Mouse (Mus musculus) adrenal gland, adult 2 months (tissue): ENCODE results near the gene Rnf115. TPM values are rescaled to one million over a fixed set of nuclear protein-coding genes. Genes with fewer than 3 reads are reported as not detected.
"Not testable (repeated sequence)": the region's sequence is repeated elsewhere in the genome, so short reads cannot be mapped to it uniquely, and the experiment has no call there.

Experiments used
- DNase-seq: peaks from one replicate; pipeline ENCODE4 v3.0.0; 2021
- long read RNA-seq: library from polyadenylated mRNA; stranded (forward); transcript quantifications from one replicate; pipeline ENCODE4 v2.0.0, GENCODE M21; 2021
- polyA plus RNA-seq: library from polyadenylated mRNA; depleted of rRNA; stranded (reverse); fragments of >200 nt; gene quantifications from 2 replicates; pipeline ENCODE4 v1.2.3, GENCODE M21; 2012; rRNA removed
- total RNA-seq, 2 experiments: library from RNA; stranded (reverse); gene quantifications; 2 replicates each; pipeline ENCODE4 v1.2.3; 2021

Rnf115 gene
- total RNA-seq (10 to 100 TPM; 39.4 to 46.5 TPM), polyA plus RNA-seq (9.9 and 12.5 TPM in 2 replicates)
- long read RNA-seq, transcript Rnf115-201 (9 exons, 2,209 nt), result major isoform, 26 of 31 reads
- long read RNA-seq, partial matches to known transcripts, result 0 of 31 reads
- long read RNA-seq, other reads (novel, unspliced or antisense), result 5 of 31 reads

DNA sequence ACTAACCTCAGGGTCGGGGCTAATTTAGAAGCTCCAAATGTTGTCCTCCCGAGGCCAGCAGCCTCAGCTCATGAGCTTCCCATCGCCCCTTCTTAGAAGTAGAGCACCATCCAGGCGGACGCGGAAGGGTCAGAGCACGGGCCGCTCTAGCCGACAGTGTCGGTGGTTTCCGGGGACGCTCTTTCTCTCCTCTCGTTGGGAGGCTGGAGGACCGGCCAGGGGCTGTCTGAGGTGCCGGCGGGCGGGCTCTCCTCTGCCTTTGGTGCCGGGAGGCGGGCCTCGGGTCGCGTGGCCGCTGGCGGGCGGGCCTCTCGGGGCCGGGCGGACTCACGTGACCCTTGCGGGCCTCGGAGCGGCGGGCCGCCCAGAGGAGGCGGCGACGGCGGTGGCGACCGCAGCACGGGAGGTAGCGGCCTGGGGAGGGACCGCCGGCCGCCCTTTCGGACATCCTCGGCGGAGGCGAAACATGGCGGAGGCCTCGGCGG is at the start of gene Rnf115, which contains the start of gene Polr3c:
TSS of gene Rnf115 (plus strand) at position 322 of the 485 bp plus-strand sequence.
TSS of gene Polr3c (minus strand) at position 286 of the 485 bp plus-strand sequence.
- DNase-seq, result peak; percentile 99

DNA sequence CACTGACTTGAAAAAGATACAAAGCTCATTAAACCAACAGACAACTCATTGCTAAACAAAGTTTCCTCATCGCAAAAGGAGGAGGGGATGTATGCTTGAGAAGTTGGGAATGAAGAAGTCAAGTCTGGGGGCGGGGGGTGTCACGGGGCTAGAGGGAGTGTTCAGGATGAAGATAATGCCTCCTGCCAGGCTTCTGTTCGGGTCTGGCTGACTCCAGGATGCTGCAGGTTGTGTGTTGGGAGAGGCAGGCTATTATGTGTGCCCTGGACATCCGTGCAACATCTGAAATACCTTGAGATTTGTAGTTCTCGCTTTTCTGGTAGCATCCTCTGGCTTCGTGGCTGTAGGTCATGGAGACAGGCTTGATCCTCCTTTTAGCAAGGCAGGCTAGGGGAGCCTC is 49.0 kb upstream of the Rnf115 start:
- no peak for DNase-seq

DNA sequence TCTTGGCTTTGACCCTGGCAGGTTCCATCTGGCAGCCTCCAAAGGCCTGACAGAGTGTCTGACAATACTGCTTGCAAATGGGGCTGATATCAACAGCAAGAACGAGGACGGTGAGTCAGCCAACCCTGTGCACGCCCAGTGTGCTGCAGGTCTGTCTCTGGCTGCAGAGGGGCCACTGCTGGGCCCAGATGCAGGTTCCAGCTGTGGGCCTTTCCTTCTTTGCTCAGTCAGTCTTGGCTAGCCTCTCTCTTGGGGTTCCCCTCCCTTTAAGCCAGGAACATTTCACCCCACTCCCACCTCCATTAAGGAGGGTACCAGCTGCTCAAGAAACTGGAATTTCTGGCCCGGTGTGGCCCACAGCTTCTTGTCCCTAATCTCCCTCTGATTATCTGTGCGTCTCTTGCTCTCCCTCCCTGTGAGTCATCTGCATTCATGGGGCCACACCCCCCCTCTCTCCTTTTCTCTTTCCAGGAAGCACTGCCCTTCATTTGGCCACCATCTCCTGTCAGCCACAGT is 48.2 kb upstream of the Rnf115 start:
- DNase-seq, result peak; percentile 87

DNA sequence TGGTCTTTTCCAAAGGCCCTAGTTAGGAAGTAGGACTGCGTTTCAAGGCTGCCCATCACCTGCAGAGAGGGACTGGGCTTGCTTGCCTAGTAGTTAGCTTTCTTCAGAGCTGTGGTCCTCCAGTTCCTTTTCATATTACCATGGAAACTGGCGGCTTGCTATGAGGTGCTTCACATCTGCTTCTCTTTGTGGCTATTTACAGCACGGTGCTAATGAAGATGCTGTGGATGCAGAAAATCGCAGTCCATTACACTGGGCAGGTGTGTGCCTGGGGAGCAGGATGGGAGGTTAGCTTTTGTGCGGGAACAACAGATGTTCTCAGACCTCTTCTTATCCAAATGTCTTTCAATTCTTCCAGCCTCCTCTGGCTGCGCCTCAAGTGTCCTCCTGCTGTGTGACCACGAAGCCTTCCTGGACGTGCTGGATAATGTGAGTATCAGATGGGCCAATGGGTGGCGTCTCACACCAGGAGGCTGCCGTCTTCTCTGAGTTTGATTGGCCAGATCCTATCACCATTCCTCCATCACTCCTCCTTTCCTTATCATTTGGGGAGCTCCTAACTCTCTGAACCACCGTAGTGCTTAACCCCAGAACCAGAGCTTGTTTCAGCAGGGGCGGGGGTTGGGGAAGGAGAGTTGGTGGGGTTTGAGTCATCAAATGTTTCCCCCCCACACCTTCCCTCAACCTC is 47.1 kb upstream of the Rnf115 start:
- DNase-seq, result no peak

DNA sequence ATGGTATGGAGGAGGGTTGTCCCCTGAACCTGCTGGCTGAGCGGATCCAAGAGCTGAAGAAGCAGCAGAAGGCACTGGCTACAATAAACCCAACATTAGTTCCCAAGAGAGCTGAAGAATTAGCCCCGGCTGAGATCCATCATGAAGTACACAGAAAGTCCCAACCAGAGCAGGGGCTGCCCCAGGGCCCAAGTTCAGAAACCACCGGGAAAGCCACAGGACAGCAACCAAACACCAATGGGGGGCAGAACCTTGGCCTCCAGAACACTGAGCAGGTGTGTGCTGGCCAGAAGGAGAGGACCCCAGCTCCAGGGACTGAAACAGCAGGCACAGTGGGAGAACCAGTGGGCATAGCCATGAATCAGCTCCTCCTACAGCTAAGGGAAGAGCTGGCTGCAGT is 44.0 kb upstream of the Rnf115 start:
- DNase-seq, result no peak

DNA sequence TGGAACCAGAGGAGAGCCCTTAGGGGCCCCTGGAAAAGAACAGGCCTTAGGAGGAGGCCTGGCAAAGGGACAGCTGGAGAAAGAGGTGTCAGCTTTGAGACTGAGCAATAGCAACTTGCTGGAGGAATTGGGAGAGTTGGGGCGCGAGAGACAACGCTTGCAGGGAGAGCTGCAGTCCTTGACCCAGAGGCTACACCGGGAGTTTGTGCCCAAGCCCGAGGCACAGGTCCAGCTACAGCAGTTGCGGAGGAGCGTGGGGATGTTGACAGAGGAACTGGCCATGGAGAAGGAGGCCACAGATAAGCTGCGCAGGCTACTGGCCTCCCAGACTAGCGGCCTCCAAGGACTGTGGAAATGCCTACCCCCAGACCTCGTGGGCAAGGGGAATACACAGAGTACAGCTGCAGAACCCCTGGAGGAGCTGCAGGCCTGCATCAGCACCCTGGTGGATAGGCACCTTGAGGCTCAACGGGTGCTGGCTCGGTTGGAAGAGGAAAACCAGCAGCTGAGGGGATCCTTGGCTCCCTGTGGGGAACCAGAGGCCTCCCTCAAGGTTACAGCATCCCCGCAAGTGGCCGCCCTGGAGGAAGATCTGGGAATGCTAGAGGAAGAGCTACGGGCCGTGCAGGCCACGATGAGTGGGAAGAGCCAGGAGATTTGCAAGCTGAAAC is 43.2 kb upstream of the Rnf115 start:
- peak; percentile 75 for DNase-seq

DNA sequence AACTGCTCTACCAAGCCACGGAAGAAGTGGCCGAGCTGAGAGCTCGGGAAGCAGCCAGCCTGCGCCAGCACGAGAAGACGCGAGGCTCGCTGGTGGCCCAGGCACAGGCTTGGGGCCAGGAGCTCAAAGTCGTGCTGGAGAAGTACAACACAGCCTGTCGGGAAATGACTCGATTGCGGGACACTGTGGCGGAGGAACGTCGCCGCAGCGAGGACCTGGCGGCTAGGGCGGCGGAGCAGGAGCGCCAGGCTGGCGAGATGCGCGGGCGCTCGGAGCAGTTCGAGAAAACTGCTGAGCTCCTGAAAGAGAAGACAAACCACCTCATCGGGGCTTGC is 42.7 kb upstream of the Rnf115 start:
- DNase-seq, result peak; percentile 34

DNA sequence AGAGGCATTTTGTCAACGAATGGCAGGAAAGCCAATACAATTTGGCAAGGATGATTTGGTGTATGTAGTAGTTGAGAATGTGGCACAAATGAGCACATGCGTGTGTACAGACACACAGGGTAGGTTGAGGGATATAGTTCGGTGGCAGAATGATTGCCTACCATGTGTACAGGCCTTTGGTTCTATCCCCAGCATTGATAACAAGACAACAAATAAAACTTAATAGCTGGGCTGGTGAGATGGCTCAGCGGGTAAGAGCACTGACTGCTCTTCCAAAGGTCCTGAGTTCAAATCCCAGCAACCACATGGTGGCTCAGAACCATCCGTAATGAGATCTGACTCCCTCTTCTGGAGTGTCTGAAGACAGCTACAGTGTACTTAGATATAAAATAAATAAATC is 41.4 kb upstream of the Rnf115 start:
- DNase-seq, result not testable (repeated sequence)

DNA sequence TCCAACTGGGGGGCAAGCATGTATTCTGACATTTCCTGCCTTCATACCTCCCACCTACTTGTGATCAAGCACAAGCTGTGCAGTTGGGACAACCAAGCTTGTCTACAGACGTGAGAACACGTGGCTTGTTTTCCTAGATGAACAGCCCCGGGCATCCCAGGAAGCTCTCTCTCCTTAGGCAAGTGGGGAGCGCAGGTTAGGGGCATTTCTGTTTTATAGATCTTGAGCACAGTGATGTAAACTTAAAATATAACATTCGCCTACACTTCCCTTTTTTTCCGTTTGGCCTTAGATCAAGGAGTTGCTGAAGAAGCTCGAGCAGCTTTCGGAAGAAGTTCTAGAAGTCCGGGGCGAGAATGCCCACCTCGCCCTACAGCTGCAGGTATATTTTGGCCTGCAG is 38.6 kb upstream of the Rnf115 start:
- DNase-seq, result no peak

DNA sequence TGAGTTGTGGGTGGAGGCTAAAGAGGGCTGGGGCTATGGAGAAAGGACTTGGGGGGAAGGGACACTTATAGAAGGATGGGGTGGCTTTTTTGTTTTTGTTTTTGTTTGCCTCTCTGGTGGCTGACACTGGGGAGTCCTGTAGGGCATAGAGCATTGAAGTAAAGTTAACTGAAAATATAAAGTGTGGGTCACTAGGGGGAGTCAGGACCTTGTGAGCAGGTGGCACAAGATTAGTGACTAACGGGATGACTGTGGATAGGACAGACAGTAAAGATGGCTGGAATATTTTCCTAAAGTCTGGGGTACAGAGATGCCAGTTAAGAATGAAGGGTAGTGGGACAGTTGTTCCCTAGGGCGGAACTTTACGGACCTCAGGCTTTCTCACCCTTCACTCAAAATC is 37.2 kb upstream of the Rnf115 start:
- DNase-seq, result no peak

DNA sequence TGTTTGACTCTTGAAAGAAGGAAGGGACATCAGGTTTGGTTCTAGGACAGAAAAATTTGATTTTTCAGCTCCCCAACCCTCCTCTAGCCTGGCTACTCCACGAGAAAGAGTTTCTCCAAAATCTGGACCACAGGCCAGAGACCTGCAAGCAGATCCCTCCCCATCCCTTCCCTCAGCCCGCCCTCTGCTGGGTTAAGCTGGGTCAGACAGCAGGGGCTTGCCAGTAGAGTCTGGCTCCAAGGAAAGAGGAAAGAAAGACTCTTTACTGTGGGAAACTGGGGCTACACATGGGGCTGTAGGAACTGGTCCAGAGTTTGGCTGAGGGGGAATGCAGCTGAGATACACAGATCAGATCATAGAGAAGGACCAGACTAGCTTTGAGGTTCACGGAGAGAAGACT is 35.0 kb upstream of the Rnf115 start:
- DNase-seq, result no peak

DNA sequence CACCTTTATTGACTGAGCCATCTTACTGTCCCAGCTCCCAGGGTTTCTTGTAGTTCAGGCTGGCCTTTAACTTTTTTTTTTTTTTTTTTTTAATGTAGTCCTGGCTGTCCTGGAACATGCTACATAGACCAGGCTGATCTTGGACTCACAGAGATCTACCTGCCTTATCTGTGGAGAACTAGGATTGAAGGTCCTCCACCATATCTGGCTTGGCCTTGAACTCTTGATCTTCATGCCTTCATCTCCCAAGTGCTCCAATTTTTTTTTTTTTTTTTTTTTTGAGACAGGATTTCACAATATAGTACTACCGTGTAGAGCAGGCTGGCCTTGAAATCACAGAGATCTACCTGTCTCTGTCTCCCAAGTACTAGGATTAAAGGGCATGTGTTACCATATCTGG is 33.9 kb upstream of the Rnf115 start:
- DNase-seq, result no peak

DNA sequence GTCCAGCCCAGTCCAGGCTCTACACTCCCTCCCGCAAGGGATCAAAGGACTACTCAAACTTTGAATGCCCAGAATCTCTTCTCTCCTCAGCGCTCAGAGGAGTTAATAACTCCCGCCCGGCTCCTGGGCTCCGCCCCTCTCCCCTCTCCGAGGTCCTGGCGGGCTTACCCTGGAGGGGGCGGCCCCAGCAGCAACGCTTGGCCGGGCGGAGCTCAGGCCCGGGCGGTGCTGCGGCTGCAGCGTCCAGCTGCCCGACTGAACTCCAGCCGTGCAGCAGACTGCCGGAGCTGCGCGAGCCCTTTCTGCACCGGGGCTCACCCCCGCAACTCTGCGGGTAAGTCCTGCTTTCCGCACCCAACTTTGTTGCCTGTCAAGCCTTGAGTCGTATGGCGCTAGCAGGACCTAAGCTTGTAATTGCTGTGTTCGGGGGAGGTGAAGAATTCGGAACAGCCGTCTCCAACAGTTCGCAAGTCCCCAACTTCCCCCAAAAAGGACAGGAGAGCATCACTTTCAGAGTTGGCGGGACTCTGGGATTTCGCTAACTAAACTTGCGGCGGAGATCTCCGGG is 31.2 kb upstream of the Rnf115 start, which contains the start of gene Pias3:
TSS of gene Pias3 (plus strand) at position 187 of the 568 bp plus-strand sequence.
- DNase-seq, result peak; percentile 94

DNA sequence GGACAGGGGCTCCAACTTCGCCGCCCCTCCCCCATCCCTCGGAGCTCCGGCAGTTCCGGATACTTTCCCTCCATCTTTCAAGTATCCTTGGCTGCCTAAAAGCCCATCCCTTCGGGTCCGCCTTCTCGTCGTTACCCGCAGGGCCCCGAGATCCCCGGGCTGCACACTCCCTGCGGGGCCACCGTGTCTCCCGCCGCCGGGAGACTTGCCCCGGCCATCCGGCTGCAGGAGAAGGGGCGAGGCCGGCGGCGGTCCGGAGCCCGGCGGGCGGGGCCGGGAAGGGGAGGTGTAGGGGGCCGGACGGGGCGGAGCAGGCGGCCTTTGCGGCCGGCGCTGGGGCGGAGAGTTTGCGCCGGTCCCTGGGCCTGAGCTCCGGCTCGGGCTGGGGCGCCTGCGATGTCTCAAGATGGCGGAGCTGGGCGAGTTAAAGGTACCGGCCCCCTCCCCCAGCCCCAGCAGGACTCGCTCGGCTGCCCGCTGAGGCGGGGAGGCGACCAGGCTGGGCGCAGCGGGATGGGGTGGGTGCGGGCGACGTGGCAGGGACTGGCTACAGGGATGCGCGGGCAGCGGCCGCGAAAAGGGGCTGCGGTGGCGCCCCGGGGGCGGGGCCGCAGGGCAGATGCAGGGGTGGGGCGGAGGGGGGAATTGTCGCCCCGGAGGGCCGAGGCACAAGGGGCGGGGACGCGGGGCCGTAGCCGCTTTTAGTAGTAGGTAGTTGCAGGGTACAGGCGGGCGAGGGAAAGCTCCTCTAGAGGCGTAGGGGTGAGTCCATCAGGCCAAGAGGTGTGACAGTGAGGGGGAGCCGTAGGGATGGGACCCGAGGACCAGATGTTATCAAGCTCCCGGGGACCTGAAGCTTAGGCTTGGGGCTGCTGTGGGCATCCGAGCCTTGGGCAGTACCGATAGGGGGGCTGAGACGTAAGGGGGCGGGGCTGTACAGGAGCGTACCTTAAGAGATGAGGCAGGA is 30.4 kb upstream of the Rnf115 start:
- DNase-seq, result peak; percentile 97

DNA sequence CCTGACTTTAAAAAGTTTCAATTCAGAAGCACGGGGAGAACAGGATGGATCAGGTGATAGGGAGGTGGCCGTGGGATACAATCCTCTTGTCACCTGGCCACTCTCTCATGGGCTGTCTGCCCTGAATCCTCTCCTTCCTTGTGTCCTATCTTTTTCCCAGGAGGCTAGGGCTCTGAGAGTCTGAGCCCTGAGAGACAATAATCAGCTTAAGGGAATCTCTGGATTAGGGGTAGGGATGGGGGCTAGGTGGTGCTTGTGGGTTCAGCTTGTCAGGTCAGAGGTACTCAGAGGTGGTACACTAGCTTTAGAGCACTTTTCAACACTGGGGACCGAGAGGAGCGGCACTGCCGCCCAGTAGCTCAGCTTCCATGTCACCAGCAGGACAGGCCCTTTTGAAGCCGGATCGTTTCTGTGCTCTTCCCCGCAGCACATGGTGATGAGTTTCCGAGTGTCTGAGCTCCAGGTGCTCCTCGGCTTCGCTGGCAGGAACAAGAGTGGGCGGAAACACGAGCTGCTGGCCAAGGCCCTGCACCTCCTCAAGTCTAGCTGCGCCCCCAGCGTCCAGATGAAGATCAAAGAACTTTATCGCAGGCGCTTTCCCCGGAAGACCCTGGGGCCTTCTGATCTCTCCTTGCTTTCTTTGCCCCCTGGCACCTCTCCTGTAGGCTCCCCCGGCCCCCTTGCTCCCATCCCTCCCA is 28.3 kb upstream of the Rnf115 start:
- no peak for DNase-seq

DNA sequence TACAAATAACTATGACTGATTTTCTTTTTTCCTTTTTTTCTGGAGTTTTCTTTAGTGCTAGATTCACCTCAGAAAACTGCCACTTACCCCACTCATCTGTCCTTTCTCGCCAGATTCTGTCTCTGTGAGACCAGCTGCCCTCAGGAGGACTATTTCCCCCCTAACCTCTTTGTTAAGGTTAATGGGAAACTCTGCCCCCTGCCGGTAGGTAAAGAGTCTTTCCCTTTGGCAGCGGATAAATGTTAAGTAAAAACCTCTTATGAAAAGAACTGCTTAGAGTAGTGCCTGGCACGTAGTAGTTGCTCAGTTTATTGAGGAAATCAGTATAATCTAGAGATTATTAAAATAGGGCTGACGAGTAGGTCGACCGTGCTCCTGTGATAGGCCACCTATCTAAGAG is 27.1 kb upstream of the Rnf115 start:
- no peak for DNase-seq

DNA sequence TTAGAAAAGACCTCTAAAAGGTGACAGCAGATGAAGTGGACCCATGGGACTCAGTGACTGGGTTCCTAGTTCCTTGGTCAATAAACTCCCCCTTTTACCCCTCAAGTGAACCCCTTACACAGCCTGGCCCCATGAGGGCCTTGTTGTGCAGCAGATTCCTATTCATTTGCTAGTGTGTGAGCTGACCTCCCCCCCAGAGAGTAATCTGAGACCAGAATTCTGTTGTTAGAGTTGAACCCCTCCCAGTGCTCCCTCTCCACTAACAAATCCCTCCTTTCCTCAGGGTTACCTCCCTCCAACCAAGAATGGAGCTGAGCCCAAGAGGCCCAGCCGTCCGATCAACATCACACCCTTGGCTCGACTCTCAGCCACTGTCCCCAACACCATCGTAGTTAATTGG is 26.5 kb upstream of the Rnf115 start:
- DNase-seq, result no peak

DNA sequence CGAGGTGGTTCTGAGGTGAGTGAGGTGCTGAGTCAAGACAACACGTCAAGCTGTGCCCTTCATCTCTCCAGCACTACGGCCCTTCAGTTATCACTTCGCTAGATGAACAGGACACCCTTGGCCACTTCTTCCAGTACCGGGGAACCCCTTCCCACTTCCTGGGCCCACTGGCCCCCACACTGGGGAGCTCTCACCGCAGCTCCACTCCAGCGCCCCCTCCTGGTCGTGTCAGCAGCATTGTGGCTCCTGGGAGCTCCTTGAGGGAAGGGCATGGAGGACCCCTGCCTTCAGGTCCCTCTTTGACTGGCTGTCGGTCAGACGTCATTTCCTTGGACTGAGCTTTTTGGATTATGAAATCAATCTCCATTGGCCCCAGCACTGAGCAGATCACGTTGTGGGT is 22.7 kb upstream of the Rnf115 start:
- no peak for DNase-seq

DNA sequence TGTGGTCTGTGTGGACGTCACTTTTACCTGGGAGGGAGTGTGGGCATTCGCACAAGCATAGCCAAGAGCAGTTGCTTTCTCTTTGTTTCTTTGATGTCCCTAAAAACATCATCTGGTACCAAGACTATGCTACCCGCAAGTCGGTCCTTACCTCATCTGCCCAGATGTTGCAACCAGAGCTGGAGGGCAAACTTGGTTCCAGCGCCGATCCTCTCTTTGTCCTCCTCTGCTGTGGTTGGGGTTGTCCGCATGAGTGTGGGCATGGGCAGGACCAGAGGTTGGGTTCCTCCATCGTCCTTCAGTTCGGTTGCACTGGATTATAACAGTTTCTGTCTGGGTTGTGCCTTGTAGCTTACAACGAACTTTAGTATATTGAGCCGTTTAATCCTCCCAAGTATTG is 21.2 kb upstream of the Rnf115 start:
- DNase-seq, result no peak

DNA sequence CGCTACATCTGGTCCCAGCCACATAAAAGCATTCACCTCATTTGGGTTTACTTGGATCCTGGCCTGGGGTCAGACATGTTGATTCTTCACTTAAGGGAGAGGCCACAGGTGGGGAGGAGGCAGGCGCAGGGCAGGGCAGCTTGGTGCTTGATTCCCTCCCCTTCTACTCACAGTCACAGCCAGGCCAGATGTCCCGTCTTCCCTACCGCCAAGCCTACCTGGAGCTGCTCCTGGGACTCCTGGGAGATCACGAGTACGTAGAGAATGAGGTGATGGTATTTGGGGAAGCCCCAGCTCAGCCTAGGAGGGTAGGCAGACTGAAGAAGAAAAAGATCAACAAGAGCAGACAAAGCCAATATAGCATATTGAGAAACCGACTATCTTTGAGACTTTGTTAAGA is 20.5 kb upstream of the Rnf115 start:
- no peak for DNase-seq
